Mouse (Mus musculus) brain, embryonic 14.5 days (tissue): ENCODE results near the gene Zfp536.

ENCODE experiments used
- CTCF ChIP-seq: fragments of 200-500 bp; IDR thresholded peaks from 2 replicates; pipeline ENCODE4 v1.5.1; 2012; ENCODE audit warnings: inconsistent platforms, mild to moderate bottlenecking, moderate library complexity, borderline replicate concordance; ENCODE audit not compliant: insufficient read depth, insufficient read length; ENCODE audit errors: extremely low read depth
- POLR2A ChIP-seq: fragments of 200-500 bp; IDR thresholded peaks from 2 replicates; pipeline ENCODE4 v1.6.1; 2012; ENCODE audit warnings: mild to moderate bottlenecking, inconsistent platforms, borderline replicate concordance; ENCODE audit not compliant: poor library complexity, insufficient read depth, insufficient read length, severe bottlenecking; ENCODE audit errors: extremely low read depth

DNA sequence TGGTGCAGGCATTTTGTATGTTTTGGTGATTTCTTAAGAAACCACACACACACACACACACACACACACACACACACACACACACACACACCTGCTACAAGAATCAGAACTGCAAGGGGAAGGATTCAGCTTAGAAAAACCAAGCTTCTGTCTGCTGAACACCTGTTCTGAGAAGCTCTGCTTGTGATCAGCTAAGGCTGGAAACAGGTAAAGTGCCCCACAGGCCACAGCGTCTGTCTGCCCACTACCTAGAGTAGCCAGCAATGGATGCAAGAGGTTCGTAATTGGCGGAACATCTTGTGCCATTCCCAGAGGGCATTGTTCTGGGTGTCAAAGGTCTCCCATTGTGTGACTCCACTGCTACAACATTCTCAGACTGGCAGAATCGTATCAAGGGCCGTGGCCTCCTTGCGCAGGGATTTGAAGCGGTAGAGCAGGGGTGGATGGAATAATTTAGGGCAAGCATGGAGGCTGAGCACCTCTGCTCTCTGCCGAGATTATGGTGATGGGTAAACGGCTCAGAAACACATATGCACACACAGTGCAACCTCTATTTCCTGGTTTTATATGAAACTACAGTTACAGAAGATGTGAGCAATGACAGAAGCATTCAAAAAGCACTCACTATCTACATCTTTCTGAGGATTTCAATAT is 170.4 kb downstream of the Zfp536 start:
- TF ChIP-seq POLR2A: no peak
- no peak for TF ChIP-seq CTCF
